Mouse (Mus musculus): Measurements from ENCODE around the gene Iscu.

GRCm38 (mm10) chr5:113776896-113777226, 4.3 kb downstream of the Iscu start:
- no peak for TF ChIP-seq POLR2A (IDR thresholded peaks at IDR 0.05; ENCODE audit: extremely low read depth, insufficient read depth, low read length)
- TF ChIP-seq CTCF (IDR thresholded peaks at IDR 0.05; ENCODE audit: extremely low read depth, insufficient read depth, low read length): no peak

Measured in cortical plate, adult 2 months (tissue).